21 mouse cellular contexts compared by ENCODE assay signal in genomic region chr6:118852131-118852530, GRCm38 (mm10).
DNase-seq lines count a peak whose midpoint lies in the region; ATAC-seq and TF ChIP-seq lines count a peak whose summit lies in the region.
"Had no signal": no experiment of that assay in that cellular context is flagged by ENCODE, and none has a peak within 500 bp of the region (broad histone marks: within the 10 kb centered on the region; RNA-seq: fewer than 3 reads in every experiment).

No protein-coding gene starts in this region.

- ATAC-seq in frontal cortex, adult (ENCODE audit: low TSS enrichment), result peak; percentile 44
- no peak for ATAC-seq in midbrain, embryonic 15.5 days (replicated peaks)
- ATAC-seq: forebrain, embryonic 13.5 days; hindbrain, embryonic 16.5 days had no signal

- no peak for DNase-seq in frontal cortex, postnatal 14 days (ENCODE audit: low spot score in 2 of 2)
- peak in 1 of 2 experiments; percentile 56 for DNase-seq in left cerebral cortex, adult 2 months (ENCODE audit: extremely low spot score in 1 of 2, low spot score in 2 of 2)
- no peak for DNase-seq in left cerebral cortex, postnatal 4 days
- DNase-seq in right cerebral cortex, adult 2 months (ENCODE audit: low spot score in 2 of 2), result peak; percentile 56 to 61
- peak; percentile 54 for DNase-seq in telencephalon, adult 2 months (ENCODE audit: low read depth, low spot score)
- DNase-seq: adrenal gland, postnatal 10 days; cerebellum, adult 18-20 months; cerebellum, adult 9-11 months; cerebellum, postnatal 36 days; gastrocnemius, adult 2 months; gastrocnemius, postnatal 36 days; heart, adult 18-20 months; heart, postnatal 10 days; heart, postnatal 4 days had no signal

- no peak overlapping the region for H3K9ac ChIP-seq in midbrain, embryonic 15.5 days
- H3K9ac ChIP-seq: embryonic facial prominence, embryonic 13.5 days; forebrain, embryonic 13.5 days; hindbrain, embryonic 12.5 days had no signal

- no peaks in the 10 kb centered on the region for H3K27me3 ChIP-seq in midbrain, embryonic 15.5 days (replicated peaks)
- H3K27me3 ChIP-seq: embryonic facial prominence, embryonic 13.5 days; forebrain, embryonic 13.5 days; hindbrain, embryonic 12.5 days had no signal

- no peak overlapping the region for H3K4me3 ChIP-seq in left cerebral cortex, adult 2 months
- no peak overlapping the region for H3K4me3 ChIP-seq in midbrain, embryonic 15.5 days
- H3K4me3 ChIP-seq: embryonic facial prominence, embryonic 13.5 days; forebrain, embryonic 13.5 days; gastrocnemius, adult 2 months; heart, embryonic 10.5 days; hindbrain, embryonic 12.5 days had no signal

- TF ChIP-seq CTCF in left cerebral cortex, adult 2 months (IDR thresholded peaks at IDR 0.05), result no peak

- H3K9me3 ChIP-seq in midbrain, embryonic 15.5 days, result no peaks in the 10 kb centered on the region
- H3K9me3 ChIP-seq: embryonic facial prominence, embryonic 13.5 days; forebrain, embryonic 13.5 days; heart, embryonic 10.5 days; hindbrain, embryonic 12.5 days had no signal

- no peak overlapping the region for H3K4me2 ChIP-seq in midbrain, embryonic 15.5 days
- H3K4me2 ChIP-seq: embryonic facial prominence, embryonic 13.5 days; forebrain, embryonic 13.5 days; hindbrain, embryonic 12.5 days had no signal

- intact Hi-C loops in left cerebral cortex, adult 2 months (cut with DNase I), result loop anchor here (5.0 kb wide), 2 partner anchors 115 to 255 kb away; no protein-coding TSS in a partner anchor
- intact Hi-C loops in left cerebral cortex, postnatal 4 days (cut with DNase I), result no loop called here

- H3K4me1 ChIP-seq in midbrain, embryonic 15.5 days, result peaks cover 13% of the 10 kb centered on the region; the same call in 1 of the 2 replicates
- H3K4me1 ChIP-seq: embryonic facial prominence, embryonic 13.5 days had no signal

- H3K36me3 ChIP-seq in midbrain, embryonic 15.5 days (replicated peaks), result no peaks in the 10 kb centered on the region
- H3K36me3 ChIP-seq: embryonic facial prominence, embryonic 13.5 days; heart, embryonic 10.5 days; hindbrain, embryonic 12.5 days had no signal

- H3K27ac ChIP-seq in left cerebral cortex, adult 2 months, result peak overlapping the region; percentile 28; the same call in 1 of the 2 replicates
- H3K27ac ChIP-seq in midbrain, embryonic 15.5 days, result no peak overlapping the region
- H3K27ac ChIP-seq: embryonic facial prominence, embryonic 13.5 days; forebrain, embryonic 13.5 days; gastrocnemius, adult 2 months; heart, embryonic 10.5 days; hindbrain, embryonic 12.5 days had no signal

- 62% methylated on average over 6 of the region's 6 CpGs for WGBS in midbrain, embryonic 15.5 days

Comparison
In these comparisons a context has a peak if more than half of its experiments do, and no peak if none do; other contexts are left out.
1. DNase-seq: peak in right cerebral cortex, adult 2 months (2 of 2) and telencephalon, adult 2 months (single experiment); none in frontal cortex, postnatal 14 days (0 of 2) and left cerebral cortex, postnatal 4 days (single experiment).